Mouse (Mus musculus): Measurements from ENCODE around the gene Zfp146. TPM values are rescaled to one million over a fixed set of nuclear protein-coding genes. Genes with fewer than 3 reads are reported as not detected.
"Not testable (repeated sequence)": the region's sequence is repeated elsewhere in the genome, so short reads cannot be mapped to it uniquely, and the experiment has no call there.

The Zfp146 gene
- polyA plus RNA-seq, 1 experiment, result 8.8 TPM

- whole genome bisulfite sequencing, result 8% methylated on average over 35 of the region's 35 CpGs
- no peak for DNase-seq (ENCODE audit: low read depth, low spot score)
Measured at GRCm38 (mm10) chr7:30143555-30144209, 25.9 kb downstream of the Zfp146 start.

DNA sequence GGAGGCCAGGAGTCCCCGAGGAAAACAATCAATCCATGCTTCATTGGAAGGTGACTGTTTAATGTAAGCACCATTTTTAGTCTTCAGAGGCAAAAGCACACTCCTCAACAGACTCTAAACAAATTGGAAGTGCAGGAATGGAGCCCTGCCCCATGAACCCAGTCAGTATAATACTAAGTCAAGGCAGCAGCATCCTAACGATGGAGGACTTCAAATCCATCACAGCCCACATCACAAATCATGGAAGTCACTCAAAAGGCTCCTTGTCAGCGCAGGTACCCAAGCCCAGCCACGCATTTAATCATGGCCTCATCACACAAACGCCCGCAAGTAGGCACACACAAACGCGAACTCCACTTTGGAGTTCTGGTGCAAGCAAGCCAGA is 26.4 kb downstream of the Zfp146 start:
- 18% methylated on average over 8 of the region's 8 CpGs for WGBS
- DNase-seq (ENCODE audit: low read depth, low spot score), result no peak

DNA sequence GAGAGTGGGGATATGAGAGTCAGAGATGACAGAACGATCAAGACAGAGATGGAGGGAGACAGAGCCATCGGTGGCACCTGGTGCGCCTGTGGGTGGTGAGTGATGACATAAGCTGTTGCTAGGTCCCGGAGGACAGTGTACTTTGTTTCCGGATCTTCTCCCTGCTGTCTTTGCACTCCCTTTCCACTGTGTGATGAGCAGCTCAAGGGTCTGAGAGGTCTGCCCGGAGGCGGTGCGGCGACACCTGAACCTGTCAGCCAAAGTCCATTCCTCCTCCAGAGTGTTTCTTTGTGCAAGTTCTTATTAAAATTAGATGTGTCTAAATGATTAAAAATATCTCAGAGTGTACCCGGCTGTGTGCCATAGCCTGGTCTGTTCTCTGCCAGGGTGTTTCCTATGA is 32.7 kb downstream of the Zfp146 start:
- no peak for DNase-seq (ENCODE audit: low read depth, low spot score)
- WGBS, result 93% methylated on average over 10 of the region's 10 CpGs

GRCm38 (mm10) chr7:30132396-30132795 is 37.2 kb downstream of the Zfp146 start:
- WGBS, result 88% methylated on average over 4 of the region's 4 CpGs
- no peak for DNase-seq (ENCODE audit: low read depth, low spot score)

GRCm38 (mm10) chr7:30129900-30130299 is 39.6 kb downstream of the Zfp146 start:
- WGBS, result 93% methylated on average over 8 of the region's 8 CpGs

DNA sequence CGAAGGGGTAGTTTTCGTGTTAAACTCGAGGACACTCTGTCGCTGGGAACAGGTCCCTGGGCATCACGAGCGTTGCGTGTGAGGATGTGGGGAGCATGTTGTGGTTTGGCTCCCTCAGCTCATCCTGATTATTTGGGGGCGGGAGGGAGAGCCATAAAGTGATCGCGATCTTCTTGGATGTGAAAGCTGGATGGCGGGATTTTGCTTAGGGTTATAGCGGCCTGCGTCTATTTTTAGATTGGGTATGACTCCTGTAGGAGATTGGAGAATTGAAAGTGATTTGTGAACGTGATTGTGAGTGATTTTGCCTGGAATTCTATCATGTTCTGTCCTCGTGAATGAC is 47.4 kb downstream of the Zfp146 start:
- WGBS, result 2% methylated on average over 15 of the region's 15 CpGs

More at GRCm38 (mm10) chr7:30129900-30130299, 39.6 kb downstream of the Zfp146 start:
- no peak for DNase-seq (ENCODE audit: low read depth, low spot score)

DNA sequence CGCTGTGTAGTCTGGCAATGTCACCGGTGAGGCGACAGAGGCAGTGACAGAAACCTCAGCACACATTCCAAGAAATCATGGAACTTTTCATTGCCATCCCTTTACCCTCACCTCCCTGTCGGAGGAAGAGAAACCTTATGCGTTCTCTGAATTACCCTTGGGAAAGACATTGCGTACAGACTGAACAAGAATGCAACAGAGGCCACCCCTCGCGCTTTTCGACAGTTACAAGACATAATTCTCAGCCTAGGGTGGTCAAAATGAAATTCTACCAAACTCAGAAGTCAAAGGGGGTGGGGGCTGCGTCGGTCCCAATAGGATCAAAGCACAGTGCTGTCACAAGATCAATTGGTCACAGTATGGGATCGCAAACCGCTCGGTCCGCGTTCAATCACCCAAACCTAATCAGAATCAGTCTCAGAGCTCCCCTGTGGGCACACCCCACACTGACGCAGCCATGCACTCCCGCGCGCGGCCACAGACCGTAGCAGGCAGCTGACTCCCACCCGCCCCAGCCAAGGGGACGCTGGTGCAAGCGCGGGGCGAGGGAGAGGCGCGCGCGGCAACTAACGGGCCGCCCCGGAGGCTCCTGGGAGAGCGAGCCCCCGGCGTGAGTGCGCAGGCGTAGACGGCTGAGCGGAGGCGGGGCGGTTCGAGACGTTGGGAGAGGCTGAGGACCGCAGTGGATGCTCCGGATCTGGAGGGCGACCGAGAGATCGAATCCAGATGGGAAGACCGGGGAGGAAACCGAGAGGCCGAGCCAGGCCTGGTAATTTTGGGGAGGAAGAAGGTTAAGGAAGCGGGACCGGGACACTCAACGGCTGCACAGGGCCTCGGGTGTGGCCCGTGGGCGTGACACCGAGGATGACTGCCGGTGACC is 48.0 kb downstream of the Zfp146 start, which contains the start of gene Zfp382:
TSS of gene Zfp382 (plus strand) at position 635 of the 880 bp plus-strand sequence.
- DNase-seq (ENCODE audit: low read depth, low spot score), result peak; percentile 18
- WGBS, result under 1% methylated on average over 61 of the region's 61 CpGs

More for the DNA sequence above, 47.4 kb downstream of the Zfp146 start:
- no peak for DNase-seq (ENCODE audit: low read depth, low spot score)

DNA sequence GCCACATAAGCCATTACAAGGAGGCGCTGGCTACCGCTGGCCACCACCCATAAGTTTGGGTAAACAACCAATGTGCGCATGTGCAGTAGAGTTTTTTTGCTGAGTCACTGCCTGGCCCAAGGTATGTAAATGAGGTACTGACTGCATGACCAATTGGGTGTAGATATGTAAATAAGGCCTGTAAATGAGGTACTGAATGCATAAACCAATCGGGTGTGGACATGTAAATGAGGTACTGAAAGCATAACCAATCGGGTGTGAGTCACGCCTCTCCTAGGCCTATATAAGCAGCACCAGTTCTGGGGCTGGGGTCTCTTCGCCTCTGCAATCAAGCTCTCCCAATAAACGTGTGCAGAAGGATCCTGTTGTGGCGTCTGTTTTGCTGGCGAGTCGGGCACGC is 51.6 kb downstream of the Zfp146 start:
- DNase-seq (ENCODE audit: low read depth, low spot score), result not testable (repeated sequence)
- 95% methylated on average over 12 of the region's 12 CpGs for WGBS

- DNase-seq (ENCODE audit: low read depth, low spot score), result no peak
- WGBS, result 95% methylated on average over 5 of the region's 5 CpGs
Measured at GRCm38 (mm10) chr7:30116076-30116475, 53.5 kb downstream of the Zfp146 start.

Other genes starting within 250 kb of the Zfp146 start
- gene Zfp74, start 215.7 kb downstream of the Zfp146 start, polyA plus RNA-seq (2012; rRNA removed), result 1.2 and 1.7 TPM in 2 replicates
- 4.1 and 5.5 TPM in 2 replicates for gene Zfp568, start 185.8 kb downstream of the Zfp146 start, polyA plus RNA-seq (2012; rRNA removed)
- 1.1 and 2.5 TPM in 2 replicates for gene Zfp14, start 118.4 kb downstream of the Zfp146 start, polyA plus RNA-seq (2012; rRNA removed)
- 0.25 and 0.35 TPM in 2 replicates for gene Zfp82, start 96.8 kb downstream of the Zfp146 start, polyA plus RNA-seq (2012; rRNA removed)
- gene Gm26920, start 79.3 kb downstream of the Zfp146 start, polyA plus RNA-seq (2012; rRNA removed), result 0.25 TPM in 1 of 2 replicates, not detected in the other
- 1.0 and 1.2 TPM in 2 replicates for gene Zfp566, start 79.2 kb downstream of the Zfp146 start, polyA plus RNA-seq (2012; rRNA removed)
- gene Zfp260, start 75.0 kb downstream of the Zfp146 start, polyA plus RNA-seq (2012; rRNA removed), result 11.4 and 12.5 TPM in 2 replicates
- gene Zfp382, start 47.8 kb downstream of the Zfp146 start, polyA plus RNA-seq (2012; rRNA removed), result 0.20 and 1.2 TPM in 2 replicates
- 90.2 and 179 TPM in 2 replicates for gene Cox7a1, start 14.4 kb upstream of the Zfp146 start, polyA plus RNA-seq (2012; rRNA removed)
- 636 and 641 TPM in 2 replicates for gene Capns1, start 29.1 kb upstream of the Zfp146 start, polyA plus RNA-seq (2012; rRNA removed)
- 100 and 106 TPM in 2 replicates for gene Polr2i, start 62.2 kb upstream of the Zfp146 start, polyA plus RNA-seq (2012; rRNA removed)
- gene Tbcb, start 62.5 kb upstream of the Zfp146 start, polyA plus RNA-seq (2012; rRNA removed), result 56.3 and 57.3 TPM in 2 replicates
- 0.18 TPM in 1 of 2 replicates, not detected in the other for gene Ovol3, start 66.0 kb upstream of the Zfp146 start, polyA plus RNA-seq (2012; rRNA removed)
- 0.15 TPM in 1 of 2 replicates, not detected in the other for gene Thap8, start 110.3 kb upstream of the Zfp146 start, polyA plus RNA-seq (2012; rRNA removed)
- gene Wdr62, start 110.7 kb upstream of the Zfp146 start, polyA plus RNA-seq (2012; rRNA removed), result 14.0 and 16.5 TPM in 2 replicates
- 4.0 and 4.9 TPM in 2 replicates for gene Clip3, start 122.0 kb upstream of the Zfp146 start, polyA plus RNA-seq (2012; rRNA removed)
- gene Alkbh6, start 139.0 kb upstream of the Zfp146 start, polyA plus RNA-seq (2012; rRNA removed), result 81.0 and 96.8 TPM in 2 replicates
- gene Syne4, start 145.1 kb upstream of the Zfp146 start, polyA plus RNA-seq (2012; rRNA removed), result 18.4 and 23.2 TPM in 2 replicates
- 0.31 and 0.74 TPM in 2 replicates for gene E130208F15Rik, start 152.0 kb upstream of the Zfp146 start, polyA plus RNA-seq (2012; rRNA removed)
- 12.1 and 13.9 TPM in 2 replicates for gene Sdhaf1, start 154.1 kb upstream of the Zfp146 start, polyA plus RNA-seq (2012; rRNA removed)
- 12.7 and 13.1 TPM in 2 replicates for gene Lrfn3, start 193.0 kb upstream of the Zfp146 start, polyA plus RNA-seq (2012; rRNA removed)
- 109 and 121 TPM in 2 replicates for gene Tyrobp, start 244.0 kb upstream of the Zfp146 start, polyA plus RNA-seq (2012; rRNA removed)